8 mouse cellular contexts compared by ENCODE assay signal in genomic region chr6:94696182-94697080, GRCm38 (mm10). TPM values are rescaled to one million over a fixed set of nuclear protein-coding genes. Genes with fewer than 3 reads are reported as not detected.
DNase-seq lines count a peak whose midpoint lies in the region; ATAC-seq lines count a peak whose summit lies in the region.

No protein-coding gene starts in this region.

- no peaks in the 10 kb centered on the region for H3K9me3 ChIP-seq in heart, embryonic 15.5 days (replicated peaks)
- no peaks in the 10 kb centered on the region for H3K9me3 ChIP-seq in forebrain, embryonic 12.5 days
- no peaks in the 10 kb centered on the region for H3K9me3 ChIP-seq in intestine, embryonic 16.5 days (ENCODE audit: control insufficient read depth, low read length)
- H3K9me3 ChIP-seq in midbrain, embryonic 16.5 days (replicated peaks; ENCODE audit: control insufficient read depth, low read length, poor library complexity, severe bottlenecking), result no peaks in the 10 kb centered on the region

- no peak for DNase-seq in heart, adult 11 months
- no peak for DNase-seq in right cerebral cortex, postnatal 4 days
- DNase-seq in layer of hippocampus, postnatal 14 days (ENCODE audit: low spot score in 2 of 2), result no peak
- DNase-seq in B cell, adult 2 months, result no peak

- no peak overlapping the region for H3K9ac ChIP-seq in heart, embryonic 15.5 days
- peak overlapping the region; percentile 26; the same call in 1 of the 2 replicates for H3K9ac ChIP-seq in forebrain, embryonic 12.5 days
- H3K9ac ChIP-seq in intestine, embryonic 16.5 days (ENCODE audit: low read depth, low read length), result peak overlapping the region; percentile 42
- no peak overlapping the region for H3K9ac ChIP-seq in midbrain, embryonic 16.5 days (ENCODE audit: low read depth, low read length)

- no peak for ATAC-seq in heart, embryonic 15.5 days (replicated peaks; ENCODE audit: insufficient number of reproducible peaks, insufficient read depth, low FRiP score, low read depth)
- no peak for ATAC-seq in forebrain, embryonic 12.5 days (ENCODE audit: low FRiP score)
- ATAC-seq in intestine, embryonic 16.5 days, result no peak
- ATAC-seq in midbrain, embryonic 16.5 days, result no peak

- H3K4me3 ChIP-seq in heart, embryonic 15.5 days, result 0 out of 2 replicates have a peak overlapping the region, but pooled peaks have one; percentile 3
- H3K4me3 ChIP-seq in forebrain, embryonic 12.5 days (replicated peaks), result 0 out of 2 replicates have a peak overlapping the region, but pooled peaks have one; percentile 85
- peak overlapping the region; percentile 98 for H3K4me3 ChIP-seq in intestine, embryonic 16.5 days (ENCODE audit: low read length)
- 0 out of 2 replicates have a peak overlapping the region, but pooled peaks have one; percentile 75 for H3K4me3 ChIP-seq in midbrain, embryonic 16.5 days (ENCODE audit: low read depth, low read length)

- no peaks in the 10 kb centered on the region for H3K36me3 ChIP-seq in heart, embryonic 15.5 days
- H3K36me3 ChIP-seq in forebrain, embryonic 12.5 days (replicated peaks), result no peaks in the 10 kb centered on the region
- H3K36me3 ChIP-seq in intestine, embryonic 16.5 days (ENCODE audit: control insufficient read depth, insufficient read depth, low read length), result no peaks in the 10 kb centered on the region
- H3K36me3 ChIP-seq in midbrain, embryonic 16.5 days (ENCODE audit: control insufficient read depth, insufficient read depth, low read length), result no peaks in the 10 kb centered on the region

- no peak overlapping the region for H3K27ac ChIP-seq in heart, embryonic 15.5 days
- H3K27ac ChIP-seq in forebrain, embryonic 12.5 days, result no peak overlapping the region
- peak overlapping the region; percentile 69 for H3K27ac ChIP-seq in intestine, embryonic 16.5 days (ENCODE audit: low read length)
- H3K27ac ChIP-seq in midbrain, embryonic 16.5 days (ENCODE audit: low read length), result no peak overlapping the region

- WGBS in heart, embryonic 15.5 days, result 62% methylated on average over 10 of the region's 10 CpGs
- 47% methylated on average over 10 of the region's 10 CpGs for WGBS in forebrain, embryonic 12.5 days
- WGBS in intestine, embryonic 16.5 days, result 30% methylated on average over 10 of the region's 10 CpGs
- 54% methylated on average over 10 of the region's 10 CpGs for WGBS in midbrain, embryonic 16.5 days

- H3K4me1 ChIP-seq in heart, embryonic 15.5 days (replicated peaks), result peaks cover 67% of the 10 kb centered on the region
- H3K4me1 ChIP-seq in forebrain, embryonic 12.5 days, result peaks cover 84% of the 10 kb centered on the region
- peaks cover 58% of the 10 kb centered on the region for H3K4me1 ChIP-seq in intestine, embryonic 16.5 days (ENCODE audit: control insufficient read depth, insufficient read depth, low read length)
- peaks cover 21% of the 10 kb centered on the region for H3K4me1 ChIP-seq in midbrain, embryonic 16.5 days (ENCODE audit: control insufficient read depth, insufficient read depth, low read length)

- no peaks in the 10 kb centered on the region for H3K27me3 ChIP-seq in heart, embryonic 15.5 days
- H3K27me3 ChIP-seq in forebrain, embryonic 12.5 days, result no peaks in the 10 kb centered on the region
- no peaks in the 10 kb centered on the region for H3K27me3 ChIP-seq in intestine, embryonic 16.5 days (replicated peaks; ENCODE audit: control insufficient read depth, insufficient read depth, low read length)
- no peaks in the 10 kb centered on the region for H3K27me3 ChIP-seq in midbrain, embryonic 16.5 days (ENCODE audit: control insufficient read depth, insufficient read depth, low read depth, low read length)

- H3K4me2 ChIP-seq in heart, embryonic 15.5 days, result peak overlapping the region; percentile 85; the same call in 1 of the 2 replicates
- peak overlapping the region; percentile 86 for H3K4me2 ChIP-seq in forebrain, embryonic 12.5 days
- peak overlapping the region; percentile 84 for H3K4me2 ChIP-seq in intestine, embryonic 16.5 days (ENCODE audit: low read depth, low read length)
- peak overlapping the region; percentile 26 for H3K4me2 ChIP-seq in midbrain, embryonic 16.5 days (ENCODE audit: low read length)

RNA-seq across cellular contexts. Expression of gene Lrig1, which starts 3.5 kb away (rescaled TPM):
- 8.0 and 12.6 TPM in 2 replicates for polyA plus RNA-seq in heart, embryonic 15.5 days (2015; fragmentation: Nextera tagmentation; extraction: Ambion mirVana)
- polyA plus RNA-seq in forebrain, embryonic 12.5 days (2016; fragmentation: Nextera tagmentation; extraction: Ambion mirVana), result 16.6 and 17.7 TPM in 2 replicates
- 11.8 and 14.7 TPM in 2 replicates for polyA plus RNA-seq in intestine, embryonic 16.5 days (2015; fragmentation: Nextera tagmentation; extraction: Ambion mirVana)
- 8.6 and 14.2 TPM in 2 replicates for polyA plus RNA-seq in midbrain, embryonic 16.5 days (2015; fragmentation: Nextera tagmentation; extraction: Ambion mirVana)
- 10 to 100 TPM; 33.2 to 34.9 TPM for total RNA-seq in layer of hippocampus, postnatal 14 days (2021)

Comparison
In these comparisons a context has a peak if more than half of its experiments do, and no peak if none do; other contexts are left out.
1. H3K4me2 ChIP-seq: peak in every context shown above with its lines; median percentile 86 in forebrain, embryonic 12.5 days; 85 in heart, embryonic 15.5 days; 84 in intestine, embryonic 16.5 days; 26 in midbrain, embryonic 16.5 days.
2. H3K4me3 ChIP-seq: peak in every context shown above with its lines; median percentile 98 in intestine, embryonic 16.5 days; 85 in forebrain, embryonic 12.5 days; 75 in midbrain, embryonic 16.5 days; 3 in heart, embryonic 15.5 days.
3. H3K9ac ChIP-seq: peak in forebrain, embryonic 12.5 days (single experiment) and intestine, embryonic 16.5 days (single experiment); none in heart, embryonic 15.5 days (single experiment) and midbrain, embryonic 16.5 days (single experiment).